Mouse (Mus musculus) frontal cortex, adult (tissue): ENCODE measurements around the gene Abcc12.

ENCODE experiments used
- ATAC-seq: cut with Nextera tagmentation; 2 replicates; pipeline ENCODE4 v1.9.2; 2017; ENCODE audit warnings: mild to moderate bottlenecking, moderate library complexity, mixed read lengths; ENCODE audit not compliant: low TSS enrichment

The Abcc12 gene

DNA sequence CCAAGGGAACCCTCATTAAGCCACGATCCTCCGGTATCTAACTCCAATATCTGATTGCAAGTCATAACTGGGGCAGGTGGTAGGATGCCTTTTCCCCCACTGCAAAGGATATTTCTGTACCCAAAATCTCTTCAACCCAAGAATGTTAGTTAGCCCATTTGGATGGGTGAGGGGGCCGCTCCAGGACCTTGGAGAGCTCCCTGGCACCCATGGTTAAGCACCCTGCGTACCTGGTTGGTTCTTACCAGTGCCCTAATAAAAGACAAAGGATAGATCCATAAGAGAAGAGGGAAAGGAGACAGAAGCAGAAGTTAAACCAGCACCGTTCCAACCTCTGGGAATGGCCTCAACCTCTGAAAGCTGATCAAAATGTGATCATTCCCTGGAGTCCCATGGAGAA lies 67.6 kb downstream of the Abcc12 start:
- no peak for ATAC-seq

- peak; percentile 83 for ATAC-seq
These were observed 68.2 kb downstream of the Abcc12 start for GRCm38 (mm10) chr8:86512131-86512792.

DNA sequence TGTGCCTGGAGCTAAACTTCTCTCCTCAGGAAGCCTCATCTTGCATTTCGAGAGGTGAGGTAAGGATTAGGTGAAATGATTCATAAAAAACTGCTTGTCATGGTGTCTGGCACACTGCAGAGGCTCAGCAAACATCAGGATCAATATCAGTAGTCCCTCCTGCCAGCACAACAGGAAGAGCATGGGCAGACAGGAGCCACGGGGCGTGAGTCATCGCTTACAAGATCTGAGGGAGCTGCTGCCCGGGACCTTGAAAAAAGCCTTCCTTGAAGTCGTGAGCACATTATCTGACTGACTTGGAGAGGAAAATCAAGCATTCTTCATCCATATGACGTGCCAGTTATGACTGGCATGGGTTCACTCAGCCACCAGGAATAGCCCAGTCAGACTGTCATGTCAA lies 79.1 kb downstream of the Abcc12 start:
- ATAC-seq = peak; percentile 64; the same call in 1 of the 2 replicates

DNA sequence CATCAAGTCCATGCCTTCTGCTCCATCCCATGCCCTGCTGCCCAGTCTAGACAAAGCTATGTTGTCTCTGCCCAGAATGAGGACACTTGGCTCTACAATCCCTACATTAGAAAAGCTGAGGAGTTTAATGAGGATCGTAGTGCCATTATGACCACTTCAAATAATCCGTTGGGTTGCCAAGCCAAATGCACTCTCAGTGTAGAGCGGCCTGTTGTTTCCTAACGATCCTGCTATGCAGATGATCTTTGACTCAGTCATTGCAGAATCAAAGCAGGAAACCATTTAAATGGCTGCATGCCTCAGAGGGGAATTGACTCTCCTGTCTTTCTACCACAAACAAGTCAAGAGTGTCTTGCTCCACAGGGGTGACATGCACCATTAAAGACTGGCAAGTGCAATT lies 85.4 kb downstream of the Abcc12 start:
- ATAC-seq = no peak

GRCm38 (mm10) chr8:86493841-86494240 lies 86.6 kb downstream of the Abcc12 start:
- ATAC-seq = no peak

DNA sequence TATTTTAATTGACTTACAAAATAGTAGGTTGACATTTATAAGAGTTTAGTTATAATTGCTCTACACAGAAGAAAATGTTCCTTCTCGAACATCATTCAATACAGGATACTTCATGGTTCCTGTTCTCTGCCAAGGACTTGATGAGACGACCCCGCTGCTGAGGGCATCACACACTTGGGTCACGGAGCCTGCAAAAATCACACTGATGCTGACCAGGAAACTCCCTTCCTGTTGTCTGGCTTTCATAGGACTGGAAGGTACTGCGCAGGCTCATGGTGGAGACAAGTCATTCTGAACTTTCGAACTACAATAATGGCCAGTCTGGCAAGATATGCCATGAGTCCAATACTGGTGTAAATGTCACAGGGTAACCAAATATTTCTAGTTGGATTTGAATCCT lies 95.1 kb downstream of the Abcc12 start:
- ATAC-seq = no peak

DNA sequence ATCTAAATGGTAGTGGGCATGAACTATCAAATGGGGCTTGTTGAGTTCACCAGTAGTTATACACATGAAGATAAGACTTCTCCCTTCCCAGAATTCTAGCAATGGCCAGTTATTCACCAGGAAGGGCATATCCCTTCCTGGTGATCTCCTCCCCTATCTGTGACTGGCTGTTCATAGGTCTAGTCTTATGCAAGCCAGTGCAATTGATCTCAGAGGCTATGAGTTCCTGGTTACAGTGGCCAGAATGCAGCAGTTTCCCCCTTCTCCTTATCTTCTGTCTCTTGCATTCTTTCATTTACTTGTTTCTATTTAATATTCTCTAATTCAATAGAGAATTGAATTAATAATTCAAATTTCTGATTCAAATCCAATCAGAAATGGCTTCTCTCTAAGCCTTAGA lies 96.2 kb downstream of the Abcc12 start:
- ATAC-seq = no peak

- no peak for ATAC-seq
These were observed 98.4 kb downstream of the Abcc12 start for GRCm38 (mm10) chr8:86482116-86482515.

DNA sequence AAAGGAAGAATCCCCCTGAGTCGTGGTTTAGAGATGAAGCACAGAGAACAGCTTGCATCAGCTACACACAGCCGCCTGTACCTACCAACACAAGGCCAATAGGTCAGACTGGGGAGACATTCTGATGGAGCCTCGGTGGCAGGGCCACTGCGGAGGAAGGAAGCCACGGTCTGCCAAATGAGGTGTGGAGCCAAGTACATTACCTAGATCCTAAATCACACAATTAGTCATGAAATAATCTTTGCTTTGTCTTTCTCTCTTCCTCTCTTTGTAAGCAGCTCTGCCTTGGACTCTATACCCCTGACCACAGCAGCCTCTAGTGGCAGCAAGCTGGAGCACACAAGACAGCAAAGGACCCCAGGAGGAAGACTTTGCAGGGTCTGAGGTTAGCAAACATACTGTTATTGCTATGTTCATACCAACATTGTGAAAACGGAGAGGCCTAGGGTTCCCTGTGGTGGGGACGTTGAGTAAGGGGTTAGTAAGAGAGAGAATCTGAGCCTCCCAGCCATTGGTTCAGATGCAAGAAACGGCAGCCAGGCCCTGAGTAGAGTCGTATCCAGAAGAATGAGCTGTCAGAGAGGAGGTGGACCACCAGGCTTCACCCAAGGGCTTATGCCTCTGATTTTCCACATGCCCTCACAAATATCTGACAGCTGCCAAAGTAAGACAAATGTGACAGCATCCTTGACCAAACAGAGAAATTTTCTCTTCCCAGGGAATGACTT lies 104.6 kb downstream of the Abcc12 start:
- ATAC-seq = peak; percentile 89

DNA sequence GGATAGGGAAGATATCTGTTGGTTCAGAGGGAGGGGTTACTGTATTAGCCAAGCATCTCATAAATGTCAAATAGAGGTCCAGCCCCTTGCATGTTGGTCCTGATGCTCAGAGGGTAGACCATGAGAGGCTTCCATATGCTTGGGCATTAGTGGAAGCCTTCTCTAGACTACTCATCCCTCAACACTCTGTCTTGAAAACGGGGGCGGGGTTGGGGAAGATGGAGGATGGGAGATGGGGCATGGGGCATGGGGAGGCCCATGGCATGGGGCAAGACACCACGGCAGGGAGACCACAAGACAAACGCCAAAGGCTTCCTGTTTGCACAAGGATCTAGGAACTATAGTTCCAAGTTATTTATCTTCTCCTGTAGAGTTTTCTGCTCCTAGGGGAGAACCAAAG lies 106.0 kb downstream of the Abcc12 start:
- ATAC-seq = no peak

GRCm38 (mm10) chr8:86473121-86473520 lies 107.4 kb downstream of the Abcc12 start:
- peak; percentile 33; the same call in 1 of the 2 replicates for ATAC-seq

- peak; percentile 97 for ATAC-seq
These were observed 109.8 kb downstream of the Abcc12 start for GRCm38 (mm10) chr8:86470717-86471116.

DNA sequence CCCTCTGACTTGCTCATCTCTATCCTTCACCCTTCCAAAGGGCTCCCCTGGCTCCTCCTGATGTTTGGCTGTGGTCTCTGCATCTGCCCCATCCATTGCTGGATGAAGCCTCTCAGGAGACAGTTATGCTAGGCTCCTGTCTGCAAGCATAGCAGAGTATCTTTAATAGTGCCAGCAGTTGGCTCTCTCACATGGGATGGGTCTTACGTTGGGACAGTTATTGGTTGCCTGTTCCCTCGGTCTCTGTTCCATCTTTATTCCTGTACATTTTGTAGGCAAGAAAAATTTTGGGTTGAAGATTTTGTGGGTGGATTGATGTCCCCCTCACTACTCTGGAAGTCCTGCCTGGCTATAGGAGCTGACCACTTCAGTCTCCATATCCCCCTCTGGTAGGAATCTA lies 117.3 kb downstream of the Abcc12 start:
- no peak for ATAC-seq

DNA sequence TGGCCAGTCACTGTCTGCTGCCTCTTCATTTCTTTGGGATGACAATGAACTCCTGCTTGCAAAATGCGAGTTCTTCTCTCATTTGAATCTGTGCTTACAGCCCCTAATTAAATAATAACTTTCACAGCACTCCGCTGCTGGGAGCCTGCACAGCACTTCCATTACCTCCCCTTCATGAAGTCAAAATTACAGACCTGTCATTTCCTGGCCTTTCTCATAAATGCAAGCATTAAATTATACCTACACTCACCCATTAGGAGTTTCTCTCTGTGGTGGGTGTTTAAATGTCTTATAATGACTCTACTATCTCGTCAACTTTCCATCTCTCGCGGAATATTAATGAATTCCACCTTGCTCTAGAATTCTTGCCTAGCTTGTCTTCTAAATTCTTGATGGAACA lies 120.1 kb downstream of the Abcc12 start:
- ATAC-seq = no peak

DNA sequence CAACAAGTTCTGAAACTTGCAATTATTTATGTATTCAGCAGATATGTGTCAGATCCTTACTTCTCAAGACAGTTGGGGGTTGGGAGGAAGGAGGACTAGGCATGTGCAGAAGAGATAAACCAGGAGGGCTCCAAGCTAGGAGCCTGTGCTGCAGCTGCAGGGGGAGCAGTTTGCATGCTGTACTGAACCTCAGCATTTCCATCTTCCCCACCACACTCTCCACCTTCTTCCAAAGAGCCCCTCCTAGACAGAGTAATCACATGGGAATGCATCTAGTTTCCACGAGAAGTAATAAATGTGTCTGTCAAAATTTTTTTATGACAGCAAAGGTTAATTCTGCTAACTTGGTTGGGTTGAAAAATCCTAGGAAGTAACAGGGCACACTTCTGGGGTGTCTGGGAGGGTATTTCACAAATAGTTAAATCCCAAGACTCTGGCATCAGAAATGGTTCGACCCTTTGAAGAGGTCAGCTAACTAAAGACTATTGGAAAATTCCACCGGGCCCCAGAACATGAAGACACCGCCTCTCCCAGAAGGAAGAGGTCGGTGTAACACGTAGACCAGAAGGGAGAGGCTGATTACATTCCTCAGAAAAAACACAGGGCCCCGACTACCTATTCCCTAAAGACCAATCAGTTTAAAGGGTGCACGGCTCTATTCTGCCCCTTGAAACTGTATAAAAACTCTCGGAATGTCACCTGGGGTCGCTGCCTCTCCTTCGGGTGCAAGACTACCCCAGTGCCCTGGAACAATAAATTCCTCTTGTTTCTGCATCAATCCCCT lies 126.6 kb downstream of the Abcc12 start:
- no peak for ATAC-seq

DNA sequence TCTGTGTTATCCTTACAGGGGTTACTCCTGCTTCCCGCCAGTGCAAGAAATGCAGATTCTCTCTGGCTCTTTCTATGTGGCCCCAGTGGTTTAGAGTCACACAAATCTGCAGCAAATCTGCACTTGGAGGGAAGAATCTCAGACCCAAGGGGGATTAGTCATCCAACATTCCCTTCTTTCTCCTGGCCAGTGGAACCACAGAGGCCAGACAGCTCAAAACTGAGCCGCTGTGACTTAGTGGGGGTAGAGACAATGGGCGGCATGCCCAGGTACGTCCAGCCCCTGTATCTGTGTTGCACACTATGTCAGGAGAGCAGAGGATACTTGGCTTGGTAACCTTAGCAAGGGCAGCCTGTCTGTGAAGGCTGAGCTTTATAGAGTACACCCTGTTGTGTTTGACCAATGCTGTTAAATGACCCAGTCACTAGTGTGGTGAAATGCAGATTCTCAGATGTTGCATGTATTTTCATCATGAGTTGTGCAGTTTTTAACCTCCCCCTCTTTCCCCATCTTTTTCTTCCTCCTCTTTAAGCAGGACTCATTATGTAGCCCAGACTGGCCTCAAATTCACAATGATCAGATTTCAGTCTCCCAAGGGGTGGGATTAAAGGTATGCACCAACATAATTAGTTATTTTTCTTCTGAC lies 130.5 kb downstream of the Abcc12 start:
- ATAC-seq = no peak

DNA sequence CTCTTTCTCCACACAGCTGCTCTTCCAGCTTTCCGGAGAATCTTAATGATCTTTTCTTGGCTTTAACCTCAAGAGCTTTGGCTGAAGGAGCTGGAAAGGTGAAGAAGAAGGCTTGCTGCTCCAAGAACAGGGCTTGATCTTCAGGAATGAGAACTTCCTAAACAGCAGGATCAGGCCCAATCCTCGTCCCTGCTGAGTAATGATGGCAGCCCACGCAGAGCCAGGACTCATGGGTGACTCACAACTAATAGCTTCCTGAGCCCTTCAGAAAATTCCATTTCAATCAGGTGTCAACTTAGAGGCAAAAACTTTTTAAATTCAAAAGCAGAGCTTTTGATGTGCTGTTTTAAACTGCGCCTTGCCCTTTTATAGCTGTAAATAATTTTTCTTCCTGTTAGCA lies 135.0 kb downstream of the Abcc12 start:
- ATAC-seq = no peak

DNA sequence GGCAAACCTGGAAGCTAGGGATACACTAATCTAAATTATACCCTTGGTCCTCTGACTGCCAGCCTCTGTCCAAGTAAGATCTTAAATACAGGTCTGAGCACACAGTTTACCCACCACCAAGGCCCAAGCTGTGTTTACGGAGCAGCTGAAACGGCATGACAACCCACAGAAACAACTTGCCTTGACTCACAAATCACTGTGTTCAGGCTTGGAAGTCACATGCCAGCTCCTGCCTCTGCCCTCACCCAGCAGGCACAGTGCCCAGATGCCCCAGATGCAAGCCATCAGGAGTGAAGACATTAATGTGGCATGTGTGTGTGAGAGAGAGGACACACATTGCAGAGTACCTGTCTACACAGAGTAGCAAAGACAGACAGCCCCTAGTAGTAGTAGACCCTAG lies 136.7 kb downstream of the Abcc12 start:
- ATAC-seq = no peak

DNA sequence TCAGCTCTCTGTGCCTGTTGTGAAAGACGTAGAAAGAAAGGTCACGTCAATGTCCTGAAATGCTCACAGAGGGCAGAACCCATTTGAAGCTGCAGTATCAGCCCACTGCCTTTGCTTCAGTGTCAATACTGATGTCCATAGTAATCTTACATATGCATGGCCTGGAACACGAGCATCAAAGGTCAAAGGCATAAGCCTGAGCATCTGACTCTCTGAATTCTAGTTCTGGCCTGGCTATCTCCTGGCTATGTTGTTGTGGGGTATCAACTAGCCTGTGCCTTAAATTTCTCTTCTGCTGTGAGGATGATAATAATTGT lies 141.5 kb downstream of the Abcc12 start:
- no peak for ATAC-seq

DNA sequence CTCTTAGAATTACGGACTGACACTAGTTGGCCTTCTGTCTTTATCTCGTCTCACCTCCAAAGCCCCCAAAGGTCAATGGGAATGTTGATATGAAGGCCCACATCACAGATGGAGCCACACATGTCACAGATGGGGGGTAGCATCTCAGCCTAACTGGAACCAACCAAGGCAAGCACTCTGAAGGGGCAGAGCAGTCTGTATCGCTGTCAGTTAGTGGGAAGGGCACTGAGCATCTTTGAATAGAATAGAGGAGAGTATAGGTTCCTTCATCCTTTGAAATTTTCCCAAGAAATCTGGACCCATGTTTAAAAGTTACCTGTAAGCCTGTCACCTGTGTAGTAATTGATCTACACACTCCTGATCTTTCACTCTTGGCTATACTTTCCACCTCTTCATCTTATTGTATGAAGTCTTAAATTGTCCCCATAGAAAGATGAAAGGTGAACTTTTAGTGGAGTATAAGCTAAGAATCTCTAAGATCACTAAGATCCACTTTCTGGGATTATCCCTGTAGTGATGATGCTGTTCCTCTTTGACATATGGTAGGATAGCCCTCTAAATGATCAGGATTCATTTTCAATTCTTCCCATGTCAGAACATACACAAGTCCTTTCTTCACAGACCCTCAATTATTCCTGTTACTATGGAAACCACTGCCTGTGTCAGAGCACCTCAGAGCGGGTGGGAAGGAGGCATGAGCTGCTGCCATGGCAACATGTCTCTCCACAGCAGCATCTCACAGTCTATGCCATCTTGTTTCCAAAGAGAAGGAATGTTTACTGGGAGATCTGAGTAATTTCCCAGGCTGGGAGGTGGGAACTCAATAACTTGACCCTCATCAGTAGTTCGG lies 142.1 kb downstream of the Abcc12 start:
- ATAC-seq = peak; percentile 82

GRCm38 (mm10) chr8:86437418-86437817 lies 143.1 kb downstream of the Abcc12 start:
- peak; percentile 87 for ATAC-seq
